Mouse (Mus musculus) bone marrow, adult 2 months (tissue): ENCODE measurements around the gene 4933428G20Rik. TPM values are rescaled to one million over a fixed set of nuclear protein-coding genes. Genes with fewer than 3 reads are reported as not detected.

Experiments used
- H3K27ac ChIP-seq: fragments of 200-500 bp; 2 replicates; pipeline ENCODE4 v1.5.1; 2012; ENCODE audit warnings: low read depth, mild to moderate bottlenecking, control low read depth, inconsistent platforms, low read length; ENCODE audit not compliant: control insufficient read depth, poor library complexity, insufficient read depth
- H3K4me1 ChIP-seq: fragments of 200-500 bp; 2 replicates; pipeline ENCODE4 v1.6.1; 2011; ENCODE audit warnings: low read length; ENCODE audit not compliant: control insufficient read depth, insufficient read depth
- H3K4me3 ChIP-seq: fragments of 200-500 bp; replicated peaks from 2 replicates; pipeline ENCODE3; 2011; ENCODE audit warnings: mild to moderate bottlenecking, low read depth, low read length, control low read depth; ENCODE audit not compliant: control insufficient read depth
- CTCF ChIP-seq: fragments of 200-500 bp; IDR thresholded peaks from 2 replicates; pipeline ENCODE4 v1.5.1; 2011; ENCODE audit warnings: low read length, control low read depth; ENCODE audit not compliant: control insufficient read depth, insufficient read depth
- POLR2A ChIP-seq: fragments of 200-500 bp; IDR thresholded peaks from 2 replicates; pipeline ENCODE4 v1.6.1; 2011; ENCODE audit warnings: low read depth, mild to moderate bottlenecking, control low read depth, low read length, borderline replicate concordance; ENCODE audit not compliant: control insufficient read depth
- WGBS: fragments of 180-500 bp; shearing (Covaris S2); methylation state at CpG from one replicate; pipeline ENCODE4 v1.1.7; 2018; 5-methylcytosine and 5-hydroxymethylcytosine counted together
- polyA plus RNA-seq: library from polyadenylated mRNA; stranded (reverse); fragments of >200 nt; gene quantifications from 2 replicates; pipeline ENCODE4 v1.2.4, GENCODE M21; 2011; ENCODE audit warnings: low replicate concordance; ENCODE audit not compliant: missing spikeins, insufficient read depth, insufficient read length

4933428G20Rik gene
- polyA plus RNA-seq, 1 experiment, result not detected

DNA sequence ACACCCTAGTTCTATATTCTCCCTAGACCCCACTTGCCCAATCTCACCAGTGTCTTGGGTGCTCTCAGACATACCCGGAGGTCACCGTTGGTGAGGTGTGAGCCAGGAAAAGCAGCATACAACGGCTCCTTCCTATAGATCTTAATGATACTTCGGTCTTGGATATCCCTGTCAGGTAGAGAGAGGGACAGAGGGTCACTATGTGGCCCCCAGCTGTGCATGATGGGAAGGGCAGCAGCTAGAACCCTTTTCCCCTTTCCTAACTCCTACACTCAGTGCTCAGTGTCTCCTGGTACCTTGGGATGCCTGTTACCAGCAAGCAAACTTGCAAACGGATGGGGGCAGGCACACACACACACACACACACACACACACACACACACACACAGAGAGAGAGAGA lies 35.5 kb upstream of the 4933428G20Rik start:
- TF ChIP-seq POLR2A, result no peak
- no peak for TF ChIP-seq CTCF
- no peak overlapping the region for H3K27ac ChIP-seq
- no peaks in the 10 kb centered on the region; the same call in 1 of the 2 replicates for H3K4me1 ChIP-seq
- no peak overlapping the region for H3K4me3 ChIP-seq
- WGBS, result 33% methylated on average over 5 of the region's 5 CpGs

DNA sequence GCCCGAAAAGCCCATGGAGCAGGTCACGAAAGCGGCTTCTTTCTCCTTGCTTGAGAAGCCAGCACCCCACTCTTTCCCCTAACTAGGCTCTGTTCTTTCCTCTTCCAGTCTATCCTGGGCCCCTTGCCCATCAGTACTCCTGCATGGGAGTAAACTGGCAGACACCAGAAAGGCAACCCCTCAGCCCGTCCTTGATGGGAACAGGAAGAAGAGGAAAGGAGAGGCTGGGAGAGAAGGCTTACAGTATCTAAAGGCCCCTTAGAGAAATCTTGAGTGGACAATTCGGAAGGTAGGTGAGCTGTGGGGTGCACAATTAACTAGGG lies 35.1 kb upstream of the 4933428G20Rik start:
- Histone ChIP-seq H3K4me3 (no peak overlapping the region), H3K4me1 (no peaks in the 10 kb centered on the region; the same call in 1 of the 2 replicates), H3K27ac (no peak overlapping the region)
- TF ChIP-seq CTCF (no peak), POLR2A (no peak)
- 14% methylated on average over 5 of the region's 5 CpGs for WGBS

DNA sequence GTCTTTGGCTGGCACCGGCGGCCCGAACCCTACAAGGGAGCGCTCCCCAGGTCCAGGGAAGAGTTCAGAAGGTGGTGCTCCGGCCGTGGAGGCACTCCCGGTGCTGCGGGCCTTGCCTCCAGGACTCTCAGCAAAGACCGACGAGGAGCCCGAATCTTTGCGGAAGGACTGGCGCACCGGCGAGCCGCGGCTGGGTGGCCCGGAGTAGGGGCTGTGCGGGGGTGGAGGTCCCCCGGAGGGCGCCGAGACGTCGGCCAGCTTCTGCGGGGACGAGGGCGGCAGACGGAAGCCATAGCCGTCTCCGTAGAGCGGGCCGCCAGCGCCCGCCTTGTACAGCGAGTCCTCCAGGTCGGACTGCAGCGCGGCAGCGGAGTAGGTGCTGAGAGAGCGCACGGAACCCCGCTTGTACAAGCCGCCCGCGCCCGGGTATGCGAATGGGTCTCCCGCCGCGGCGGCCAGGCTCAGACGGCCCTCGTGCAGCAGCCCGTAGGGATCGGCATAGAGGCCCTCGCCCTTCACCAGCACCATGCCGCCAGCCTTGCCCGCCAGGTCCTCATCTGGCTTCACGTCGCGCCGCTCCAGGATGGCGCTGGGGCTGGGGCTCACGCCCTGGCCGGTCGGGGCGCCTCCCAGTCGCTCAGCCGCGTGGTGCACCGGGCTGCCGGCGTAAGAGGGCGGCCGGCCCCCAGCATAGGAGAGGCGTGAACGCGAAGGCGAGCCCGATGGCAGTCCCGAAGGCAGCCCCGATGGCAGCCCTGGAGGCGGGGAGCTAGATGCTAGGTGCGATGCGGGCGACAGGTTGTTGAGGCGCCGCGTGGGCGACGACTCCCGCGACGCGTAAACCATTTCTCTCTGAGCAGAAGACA lies 34.5 kb upstream of the 4933428G20Rik start:
- Histone ChIP-seq H3K4me1 (no peaks in the 10 kb centered on the region; the same call in 1 of the 2 replicates), H3K27ac (no peak overlapping the region; the same call in 1 of the 2 replicates), H3K4me3 (no peak overlapping the region)
- WGBS, result 1% methylated on average over 95 of the region's 95 CpGs
- TF ChIP-seq POLR2A, result no peak
- no peak for TF ChIP-seq CTCF

DNA sequence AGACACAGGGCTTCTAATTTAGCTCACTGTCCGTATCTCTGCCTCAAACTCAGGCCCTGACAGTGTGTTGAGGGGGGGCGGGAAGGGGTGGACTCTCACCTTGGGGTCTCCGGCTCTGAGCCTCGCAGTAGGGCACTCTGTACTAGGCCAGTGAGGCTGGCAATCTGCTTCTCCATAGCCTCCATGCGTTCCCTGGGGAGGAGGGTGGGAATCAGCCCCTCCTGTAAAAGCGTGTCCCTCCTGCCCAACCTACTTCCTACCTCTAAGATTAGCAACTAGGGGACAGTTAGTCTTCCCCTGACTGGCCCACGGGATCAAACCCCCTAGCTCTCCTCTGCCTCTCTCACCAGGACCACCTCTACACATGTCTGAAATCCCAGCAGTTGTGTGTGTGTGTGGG lies 33.5 kb upstream of the 4933428G20Rik start:
- WGBS, result 20% methylated on average over 7 of the region's 7 CpGs
- H3K4me1 ChIP-seq, result no peaks in the 10 kb centered on the region; the same call in 1 of the 2 replicates
- H3K27ac ChIP-seq, result no peak overlapping the region
- TF ChIP-seq CTCF (no peak), POLR2A (no peak)
- no peak overlapping the region for H3K4me3 ChIP-seq

DNA sequence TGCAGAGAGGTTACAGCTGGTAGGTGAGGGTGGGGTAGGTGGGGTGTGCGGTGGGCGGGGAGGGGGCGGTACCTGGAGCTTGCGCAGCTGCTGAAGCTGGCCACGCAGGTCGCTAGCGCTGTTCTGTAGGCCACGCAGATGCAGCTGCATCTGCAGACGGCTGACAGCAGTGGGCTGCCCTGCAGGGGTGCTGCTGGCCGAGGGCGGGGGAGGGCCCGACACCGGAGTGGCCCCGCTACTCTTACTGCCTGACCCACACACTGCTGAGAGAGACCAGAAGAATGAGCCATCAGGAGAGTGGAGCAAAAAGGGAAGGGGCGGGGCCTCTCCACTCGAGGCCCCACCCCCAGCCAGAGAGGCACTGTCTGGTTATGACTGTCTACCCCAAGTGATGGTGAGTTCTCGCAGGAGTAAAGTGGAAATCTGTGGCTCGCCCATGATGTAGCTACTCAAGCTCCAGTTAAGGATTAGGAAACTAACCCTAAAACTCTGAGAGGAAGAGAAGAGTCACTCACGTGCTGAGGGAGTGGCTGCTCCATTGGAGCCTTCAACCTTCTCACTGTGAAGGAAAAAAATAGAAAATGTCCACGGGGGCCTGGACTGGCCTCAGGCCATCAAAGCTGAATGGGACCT lies 32.9 kb upstream of the 4933428G20Rik start:
- H3K27ac ChIP-seq, result no peak overlapping the region
- no peak overlapping the region for H3K4me3 ChIP-seq
- WGBS, result under 1% methylated on average over 20 of the region's 20 CpGs
- no peaks in the 10 kb centered on the region; the same call in 1 of the 2 replicates for H3K4me1 ChIP-seq
- TF ChIP-seq POLR2A (no peak), CTCF (no peak)

DNA sequence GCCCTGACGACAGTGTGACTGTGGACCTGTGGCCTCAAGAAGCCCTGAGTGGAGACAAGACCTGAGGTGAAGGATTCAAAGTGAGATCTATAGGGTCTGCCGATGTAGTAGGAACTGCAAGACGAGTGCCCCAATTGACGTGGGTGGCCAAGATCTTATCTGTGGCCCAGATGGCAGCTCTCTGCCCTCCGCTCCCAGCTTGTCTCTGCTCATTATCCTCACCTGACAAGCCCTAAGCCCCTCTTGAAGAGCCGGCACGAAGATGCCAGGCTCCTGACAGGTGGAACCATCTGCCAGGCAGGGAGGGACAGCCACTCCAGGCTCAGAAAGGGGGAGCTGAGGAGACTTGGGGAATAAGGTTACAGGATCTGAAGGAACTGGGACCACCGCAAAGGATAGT lies 32.2 kb upstream of the 4933428G20Rik start:
- Histone ChIP-seq H3K27ac (no peak overlapping the region), H3K4me1 (no peaks in the 10 kb centered on the region; the same call in 1 of the 2 replicates), H3K4me3 (no peak overlapping the region)
- WGBS, result 6% methylated on average over 8 of the region's 8 CpGs
- no peak for TF ChIP-seq POLR2A
- no peak for TF ChIP-seq CTCF

DNA sequence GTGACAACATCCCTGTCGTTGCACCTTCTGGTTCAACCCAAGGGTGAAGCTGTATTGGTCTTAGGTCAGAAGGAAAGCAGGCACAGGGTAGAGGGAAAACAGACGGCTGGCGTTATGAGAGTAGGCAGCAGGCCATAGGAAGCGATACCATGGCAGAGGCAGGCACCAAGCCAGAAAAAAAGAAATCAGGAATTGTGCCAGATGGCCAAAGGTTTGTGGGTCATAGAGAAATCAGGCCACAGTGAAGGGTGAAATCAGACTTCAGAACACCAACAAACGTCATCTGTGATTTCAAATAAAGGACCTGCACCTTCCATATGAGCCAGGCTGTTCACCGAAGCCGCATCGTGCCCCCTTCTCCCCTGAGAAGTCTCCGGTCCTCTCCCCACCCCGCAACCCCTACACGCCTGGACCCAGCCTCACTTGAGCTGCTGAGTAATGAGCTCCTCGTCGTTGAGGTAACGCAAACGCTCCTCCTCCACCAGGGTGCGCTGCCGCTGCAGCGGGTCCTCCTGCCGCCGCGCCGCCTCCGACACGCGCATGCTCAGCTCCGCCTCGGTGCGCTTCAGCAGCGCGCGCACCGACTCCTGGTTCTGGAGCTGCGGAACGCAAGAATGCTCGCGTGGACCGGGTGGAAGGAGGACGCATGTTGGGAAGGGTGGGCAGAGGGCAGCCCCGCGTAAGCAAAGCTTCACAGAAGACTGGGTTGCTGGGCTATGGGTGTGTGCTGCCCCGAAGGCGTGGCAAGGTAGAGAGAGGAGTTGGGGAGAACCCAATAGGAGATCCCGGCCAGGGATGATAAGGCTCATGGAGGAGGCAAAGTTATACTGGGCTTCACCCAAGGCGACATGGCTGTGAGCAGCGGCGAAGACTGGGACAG lies 31.5 kb upstream of the 4933428G20Rik start:
- no peaks in the 10 kb centered on the region; the same call in 1 of the 2 replicates for H3K4me1 ChIP-seq
- WGBS, result 6% methylated on average over 46 of the region's 46 CpGs
- TF ChIP-seq CTCF (peak; percentile 96), POLR2A (no peak)
- peak overlapping the region; percentile 54 for H3K4me3 ChIP-seq
- H3K27ac ChIP-seq, result no peak overlapping the region
